Mouse (Mus musculus) MEL-GATA-1-ER (cell line): ENCODE data around the gene Ttc34.
A peak's percentile ranks its signal among the peaks of the same experiment; 100 is the strongest.

ENCODE experiments used
- DNase-seq: peaks from one replicate; pipeline ENCODE4 v3.0.0-alpha.2; 2012; ENCODE audit warnings: low read depth; ENCODE audit errors: extremely low read depth

Ttc34 gene

GRCm38 (mm10) chr4:154857366-154858240, 20.3 kb downstream of the Ttc34 start:
- DNase-seq, result no peak

GRCm38 (mm10) chr4:154858601-154859000, 21.3 kb downstream of the Ttc34 start:
- no peak for DNase-seq

GRCm38 (mm10) chr4:154861967-154862366, 24.7 kb downstream of the Ttc34 start:
- no peak for DNase-seq

GRCm38 (mm10) chr4:154863436-154863935, 26.2 kb downstream of the Ttc34 start:
- no peak for DNase-seq

- DNase-seq, result no peak
Observed at GRCm38 (mm10) chr4:154864271-154864771, 27.1 kb downstream of the Ttc34 start.

GRCm38 (mm10) chr4:154864961-154865760, 27.9 kb downstream of the Ttc34 start:
- DNase-seq, result no peak

GRCm38 (mm10) chr4:154866391-154866790, 29.1 kb downstream of the Ttc34 start:
- no peak for DNase-seq

GRCm38 (mm10) chr4:154867257-154867656, 30.0 kb downstream of the Ttc34 start:
- DNase-seq, result no peak

- no peak for DNase-seq
Observed at GRCm38 (mm10) chr4:154869440-154869839, 32.2 kb downstream of the Ttc34 start, which contains the start of gene Mmel1. Mmel1 (plus strand) TSS chr4:154869585.

GRCm38 (mm10) chr4:154870721-154871120, 33.5 kb downstream of the Ttc34 start:
- no peak for DNase-seq

GRCm38 (mm10) chr4:154871757-154872251, 34.5 kb downstream of the Ttc34 start:
- DNase-seq, result no peak

GRCm38 (mm10) chr4:154873186-154873585, 35.9 kb downstream of the Ttc34 start:
- DNase-seq, result no peak

GRCm38 (mm10) chr4:154877864-154878548, 40.7 kb downstream of the Ttc34 start:
- DNase-seq, result peak; percentile 66

- DNase-seq, result peak; percentile 66
Observed at GRCm38 (mm10) chr4:154880730-154881129, 43.5 kb downstream of the Ttc34 start.

GRCm38 (mm10) chr4:154882014-154882659, 44.9 kb downstream of the Ttc34 start:
- DNase-seq, result no peak

- no peak for DNase-seq
Observed at GRCm38 (mm10) chr4:154885416-154885815, 48.2 kb downstream of the Ttc34 start.

- no peak for DNase-seq
Observed at GRCm38 (mm10) chr4:154886876-154887592, 49.8 kb downstream of the Ttc34 start.

GRCm38 (mm10) chr4:154887593-154888250, 50.5 kb downstream of the Ttc34 start:
- DNase-seq, result no peak

GRCm38 (mm10) chr4:154890887-154891286, 53.6 kb downstream of the Ttc34 start:
- no peak for DNase-seq
